Mouse (Mus musculus): ENCODE measurements around the gene Ppia. TPM values are rescaled to one million over a fixed set of nuclear protein-coding genes. Genes with fewer than 3 reads are reported as not detected.

The Ppia gene
- polyA plus RNA-seq, 1 experiment from 2014 or later: 6,047 TPM

GRCm38 (mm10) chr11:6388126-6388725, 27.0 kb upstream of the Ppia start:
- peak overlapping the region; percentile 94 for H3K27ac ChIP-seq (ENCODE audit: low read depth, low read length)
- no peak overlapping the region for H3K9ac ChIP-seq (ENCODE audit: low read depth, low read length)
- ATAC-seq (ENCODE audit: low FRiP score, low TSS enrichment): no peak
- 91% methylated on average over 6 of the region's 6 CpGs for WGBS
- no peaks in the 10 kb centered on the region for H3K27me3 ChIP-seq (ENCODE audit: control insufficient read depth, insufficient read depth, low read length)
- H3K9me3 ChIP-seq (ENCODE audit: control insufficient read depth, low read length): no peaks in the 10 kb centered on the region
- peaks cover 16% of the 10 kb centered on the region for H3K4me1 ChIP-seq (ENCODE audit: control insufficient read depth, insufficient read depth, low read length)
- peak overlapping the region; percentile 92; the same call in 1 of the 2 replicates for H3K4me3 ChIP-seq (ENCODE audit: low read length)
- H3K36me3 ChIP-seq (ENCODE audit: control insufficient read depth, insufficient read depth, low read length): peaks cover 6% of the 10 kb centered on the region
- H3K4me2 ChIP-seq (replicated peaks; ENCODE audit: low read depth, low read length): peak overlapping the region; percentile 83; the same call in 1 of the 2 replicates

GRCm38 (mm10) chr11:6388726-6389413, 26.4 kb upstream of the Ppia start, which contains the start of gene Zmiz2:
Gene Zmiz2, plus strand, starts transcription at chr11:6389074.
- peak; percentile 99 for ATAC-seq (ENCODE audit: low FRiP score, low TSS enrichment)
- Histone ChIP-seq H3K4me3 (ENCODE audit: low read length) (peak within 1 kb of the TSS; percentile 92), H3K36me3 (ENCODE audit: control insufficient read depth, insufficient read depth, low read length) (peaks cover 6% of the 10 kb centered on the region), H3K27ac (ENCODE audit: low read depth, low read length) (peak within 1 kb of the TSS; percentile 94), H3K4me1 (ENCODE audit: control insufficient read depth, insufficient read depth, low read length) (peaks cover 16% of the 10 kb centered on the region), H3K4me2 (replicated peaks; ENCODE audit: low read depth, low read length) (peak within 1 kb of the TSS; percentile 83), H3K9me3 (ENCODE audit: control insufficient read depth, low read length) (no peaks in the 10 kb centered on the region), H3K27me3 (ENCODE audit: control insufficient read depth, insufficient read depth, low read length) (no peaks in the 10 kb centered on the region), H3K9ac (ENCODE audit: low read depth, low read length) (peak within 1 kb of the TSS; percentile 85)
- 7% methylated on average over 53 of the region's 60 CpGs for WGBS

- ATAC-seq (ENCODE audit: low FRiP score, low TSS enrichment): peak; percentile 43
- H3K27me3 ChIP-seq (ENCODE audit: control insufficient read depth, insufficient read depth, low read length): no peaks in the 10 kb centered on the region
- peak overlapping the region; percentile 85 for H3K9ac ChIP-seq (ENCODE audit: low read depth, low read length)
- no peaks in the 10 kb centered on the region for H3K9me3 ChIP-seq (ENCODE audit: control insufficient read depth, low read length)
- H3K4me3 ChIP-seq (ENCODE audit: low read length): peak overlapping the region; percentile 92
- H3K4me1 ChIP-seq (ENCODE audit: control insufficient read depth, insufficient read depth, low read length): peaks cover 16% of the 10 kb centered on the region
- H3K36me3 ChIP-seq (ENCODE audit: control insufficient read depth, insufficient read depth, low read length): peaks cover 7% of the 10 kb centered on the region
- 1% methylated on average over 34 of the region's 43 CpGs for WGBS
- peak overlapping the region; percentile 83 for H3K4me2 ChIP-seq (replicated peaks; ENCODE audit: low read depth, low read length)
- 0 out of 2 replicates have a peak overlapping the region, but pooled peaks have one; percentile 47 for H3K27ac ChIP-seq (ENCODE audit: low read depth, low read length)
Measured at GRCm38 (mm10) chr11:6389483-6389921, 25.7 kb upstream of the Ppia start.

DNA sequence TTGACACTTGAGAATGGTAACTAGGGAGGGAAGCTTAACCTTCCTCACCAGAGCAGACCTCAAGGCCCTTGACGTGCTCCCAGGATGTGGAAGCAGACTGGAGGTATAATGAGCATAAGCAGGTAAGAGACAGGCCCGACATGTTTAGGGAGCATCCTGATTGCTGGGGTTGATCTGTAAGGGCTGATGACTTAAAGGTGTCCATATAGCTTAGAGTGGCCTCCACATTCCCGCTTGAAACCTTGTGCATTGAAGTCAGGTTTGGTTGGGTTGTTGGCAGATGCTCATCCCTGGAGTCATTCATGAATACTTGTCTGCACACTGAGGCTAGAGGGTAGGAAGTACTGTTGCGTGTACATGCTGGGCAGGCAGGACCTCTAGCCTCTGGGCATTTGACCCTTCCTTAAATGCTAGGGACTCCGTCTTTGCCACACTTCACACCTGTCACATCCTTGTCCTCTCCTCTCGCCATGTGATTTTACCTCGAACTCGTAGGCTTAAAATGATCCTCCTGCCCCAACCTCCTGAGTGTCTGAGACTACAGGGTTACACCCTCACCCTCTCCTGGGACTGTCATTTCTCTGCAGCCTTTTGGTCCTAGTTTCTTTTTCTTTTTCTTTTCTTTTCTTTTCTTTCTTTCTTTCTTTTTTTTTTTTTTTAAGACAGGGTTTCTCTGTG, 24.7 kb upstream of the Ppia start:
- peak overlapping the region; percentile 85; the same call in 1 of the 2 replicates for H3K9ac ChIP-seq (ENCODE audit: low read depth, low read length)
- no peaks in the 10 kb centered on the region for H3K27me3 ChIP-seq (ENCODE audit: control insufficient read depth, insufficient read depth, low read length)
- H3K36me3 ChIP-seq (ENCODE audit: control insufficient read depth, insufficient read depth, low read length): peaks cover 16% of the 10 kb centered on the region
- peak overlapping the region; percentile 92 for H3K4me3 ChIP-seq (ENCODE audit: low read length)
- ATAC-seq (ENCODE audit: low FRiP score, low TSS enrichment): no peak
- peaks cover 16% of the 10 kb centered on the region for H3K4me1 ChIP-seq (ENCODE audit: control insufficient read depth, insufficient read depth, low read length)
- H3K27ac ChIP-seq (ENCODE audit: low read depth, low read length): no peak overlapping the region
- H3K9me3 ChIP-seq (ENCODE audit: control insufficient read depth, low read length): no peaks in the 10 kb centered on the region
- WGBS: 83% methylated on average over 8 of the region's 8 CpGs
- peak overlapping the region; percentile 83 for H3K4me2 ChIP-seq (replicated peaks; ENCODE audit: low read depth, low read length)

DNA sequence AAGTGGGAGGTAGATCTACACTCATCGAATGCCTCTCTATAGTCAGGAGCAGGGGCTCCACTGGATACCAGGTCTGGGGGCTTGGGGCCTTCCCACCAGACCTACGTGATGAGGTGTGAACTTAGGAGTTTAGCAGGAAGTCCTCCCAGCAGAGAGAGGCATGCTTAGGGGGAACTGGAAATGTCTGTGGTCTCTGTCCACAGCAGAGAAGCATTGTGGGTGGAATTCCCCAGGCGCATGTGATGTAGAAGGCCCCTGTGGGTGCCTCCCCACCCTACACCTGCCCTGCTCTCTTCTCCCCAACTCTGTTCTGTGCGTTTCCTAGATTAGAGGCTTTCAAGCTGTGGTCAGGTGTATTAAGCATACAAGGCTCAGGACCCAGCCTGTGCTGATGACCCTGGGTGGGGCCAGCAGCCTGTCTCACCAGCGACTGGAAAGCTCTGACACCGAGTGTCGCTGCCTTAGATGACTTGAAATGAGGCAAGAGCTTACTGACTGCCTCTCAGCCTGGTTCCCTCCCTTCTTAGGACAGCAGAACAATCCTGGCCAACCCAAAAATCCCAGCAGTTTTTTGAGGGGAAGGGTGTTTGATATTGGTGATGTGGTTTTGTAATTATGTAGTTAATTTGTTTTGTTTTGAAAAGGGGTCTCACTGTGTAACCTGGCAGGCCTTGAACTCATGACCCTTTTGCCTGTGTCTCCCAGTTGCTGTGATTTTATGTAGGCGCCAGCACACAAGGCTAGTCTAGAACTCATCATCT, 23.5 kb upstream of the Ppia start:
- H3K9me3 ChIP-seq (ENCODE audit: control insufficient read depth, low read length): no peaks in the 10 kb centered on the region
- H3K36me3 ChIP-seq (ENCODE audit: control insufficient read depth, insufficient read depth, low read length): peaks cover 28% of the 10 kb centered on the region
- H3K27ac ChIP-seq (ENCODE audit: low read depth, low read length): no peak overlapping the region
- H3K4me2 ChIP-seq (replicated peaks; ENCODE audit: low read depth, low read length): no peak overlapping the region
- peaks cover 16% of the 10 kb centered on the region for H3K4me1 ChIP-seq (ENCODE audit: control insufficient read depth, insufficient read depth, low read length)
- H3K9ac ChIP-seq (ENCODE audit: low read depth, low read length): 0 out of 2 replicates have a peak overlapping the region, but pooled peaks have one; percentile 23
- WGBS: 86% methylated on average over 8 of the region's 8 CpGs
- ATAC-seq (ENCODE audit: low FRiP score, low TSS enrichment): no peak
- no peaks in the 10 kb centered on the region for H3K27me3 ChIP-seq (ENCODE audit: control insufficient read depth, insufficient read depth, low read length)
- H3K4me3 ChIP-seq (ENCODE audit: low read length): no peak overlapping the region

- Histone ChIP-seq H3K36me3 (ENCODE audit: control insufficient read depth, insufficient read depth, low read length) (peaks cover 40% of the 10 kb centered on the region), H3K4me2 (replicated peaks; ENCODE audit: low read depth, low read length) (no peak overlapping the region), H3K9me3 (ENCODE audit: control insufficient read depth, low read length) (no peaks in the 10 kb centered on the region), H3K4me1 (ENCODE audit: control insufficient read depth, insufficient read depth, low read length) (peaks cover 16% of the 10 kb centered on the region), H3K9ac (ENCODE audit: low read depth, low read length) (no peak overlapping the region), H3K4me3 (ENCODE audit: low read length) (no peak overlapping the region), H3K27me3 (ENCODE audit: control insufficient read depth, insufficient read depth, low read length) (no peaks in the 10 kb centered on the region), H3K27ac (ENCODE audit: low read depth, low read length) (no peak overlapping the region)
- 82% methylated on average over 6 of the region's 6 CpGs for WGBS
- no peak for ATAC-seq (ENCODE audit: low FRiP score, low TSS enrichment)
Measured at GRCm38 (mm10) chr11:6392857-6393256, 22.4 kb upstream of the Ppia start.

GRCm38 (mm10) chr11:6393866-6394265, 21.4 kb upstream of the Ppia start:
- no peak for ATAC-seq (ENCODE audit: low FRiP score, low TSS enrichment)
- WGBS: 67% methylated on average over 1 of the region's 1 CpGs
- Histone ChIP-seq H3K4me2 (replicated peaks; ENCODE audit: low read depth, low read length) (no peak overlapping the region), H3K36me3 (ENCODE audit: control insufficient read depth, insufficient read depth, low read length) (peaks cover 48% of the 10 kb centered on the region), H3K9me3 (ENCODE audit: control insufficient read depth, low read length) (no peaks in the 10 kb centered on the region), H3K4me3 (ENCODE audit: low read length) (no peak overlapping the region), H3K4me1 (ENCODE audit: control insufficient read depth, insufficient read depth, low read length) (peaks cover 16% of the 10 kb centered on the region), H3K9ac (ENCODE audit: low read depth, low read length) (no peak overlapping the region), H3K27ac (ENCODE audit: low read depth, low read length) (no peak overlapping the region), H3K27me3 (ENCODE audit: control insufficient read depth, insufficient read depth, low read length) (no peaks in the 10 kb centered on the region)

- Histone ChIP-seq H3K4me3 (ENCODE audit: low read length) (no peak overlapping the region), H3K4me1 (ENCODE audit: control insufficient read depth, insufficient read depth, low read length) (peaks cover 7% of the 10 kb centered on the region; the same call in 1 of the 2 replicates), H3K27ac (ENCODE audit: low read depth, low read length) (no peak overlapping the region), H3K27me3 (ENCODE audit: control insufficient read depth, insufficient read depth, low read length) (no peaks in the 10 kb centered on the region), H3K9me3 (ENCODE audit: control insufficient read depth, low read length) (no peaks in the 10 kb centered on the region), H3K9ac (ENCODE audit: low read depth, low read length) (no peak overlapping the region), H3K4me2 (replicated peaks; ENCODE audit: low read depth, low read length) (no peak overlapping the region), H3K36me3 (ENCODE audit: control insufficient read depth, insufficient read depth, low read length) (peaks cover 64% of the 10 kb centered on the region)
- ATAC-seq (ENCODE audit: low FRiP score, low TSS enrichment): no peak
- WGBS: 88% methylated on average over 5 of the region's 5 CpGs
Measured at GRCm38 (mm10) chr11:6395565-6395964, 19.7 kb upstream of the Ppia start.
